Mouse (Mus musculus) CH12.LX (cell line): ENCODE results near the gene Il1rn. TPM values are rescaled to one million over a fixed set of nuclear protein-coding genes. Genes with fewer than 3 reads are reported as not detected.
A peak's percentile ranks its signal among the peaks of the same experiment; 100 is the strongest.

ENCODE experiments used
- DNase-seq: peaks from one replicate; pipeline ENCODE4 v3.0.0-alpha.2; 2013; ENCODE audit errors: extremely low read depth
- H3K27ac ChIP-seq: 2 replicates; pipeline ENCODE4 v1.5.1; 2012; ENCODE audit warnings: low read depth, mild to moderate bottlenecking, control low read depth, moderate library complexity; ENCODE audit not compliant: insufficient read depth
- H3K27me3 ChIP-seq: replicated peaks from 2 replicates; pipeline ENCODE3; 2012; ENCODE audit warnings: inconsistent platforms
- H3K36me3 ChIP-seq, 2 experiments: replicated peaks in 1 of 2; 2 replicates each; pipeline versions ENCODE3 to v1.6.1; 2012; ENCODE audit warnings: inconsistent platforms in 1 of 2, low read length in 1 of 2, mild to moderate bottlenecking in 1 of 2, mixed read lengths in 1 of 2, moderate library complexity in 1 of 2; ENCODE audit not compliant: control insufficient read depth in 1 of 2, insufficient read depth in 1 of 2
- H3K4me1 ChIP-seq, 2 experiments: 2 replicates each; pipeline ENCODE4 v1.6.1; 2012; ENCODE audit warnings: inconsistent platforms in 1 of 2, moderate library complexity in 1 of 2; ENCODE audit not compliant: insufficient read depth in 2 of 2, control insufficient read depth in 1 of 2
- H3K4me2 ChIP-seq: 2 replicates; pipeline ENCODE4 v1.6.1; 2012; ENCODE audit warnings: low read depth, mild to moderate bottlenecking, control low read depth; ENCODE audit not compliant: poor library complexity, insufficient read depth, severe bottlenecking
- H3K4me3 ChIP-seq, 3 experiments: fragments of 150-350 bp in 1 of 3; sonication (generic) in 1 of 3; replicated peaks in 1 of 3; 2 replicates each; pipeline versions ENCODE3 to v1.5.1; 2011 to 2012; ENCODE audit warnings: low read depth in 2 of 3, low read length in 2 of 3, mild to moderate bottlenecking in 2 of 3, moderate library complexity in 2 of 3, control low read depth in 1 of 3, improper control_type of control experiment in 1 of 3, inconsistent platforms in 1 of 3, mixed read lengths in 1 of 3; ENCODE audit not compliant: poor library complexity in 1 of 3
- H3K79me2 ChIP-seq: replicated peaks from 2 replicates; pipeline ENCODE4 v1.6.1; 2012; ENCODE audit warnings: mild to moderate bottlenecking, moderate library complexity; ENCODE audit not compliant: control insufficient read depth, poor library complexity, insufficient read depth, severe bottlenecking; ENCODE audit errors: extremely low read depth
- H3K9ac ChIP-seq: 2 replicates; pipeline ENCODE4 v1.6.1; 2012; ENCODE audit warnings: low read depth, mild to moderate bottlenecking, control low read depth, moderate library complexity; ENCODE audit not compliant: insufficient read depth
- H3K9me3 ChIP-seq: replicated peaks from 2 replicates; pipeline ENCODE3; 2012; ENCODE audit warnings: low read length, inconsistent platforms, mixed read lengths
- BHLHE40 ChIP-seq: IDR thresholded peaks from 2 replicates; pipeline ENCODE4 v1.6.1; 2011; ENCODE audit warnings: mild to moderate bottlenecking, low read depth, low read length, improper control_type of control experiment
- CHD1 ChIP-seq: IDR thresholded peaks from 2 replicates; pipeline ENCODE4 v1.6.1; 2012; ENCODE audit warnings: low read depth, low read length, improper control_type of control experiment, inconsistent platforms
- CHD2 ChIP-seq: IDR thresholded peaks from 2 replicates; pipeline ENCODE4 v1.6.1; 2011; ENCODE audit warnings: low read length, improper control_type of control experiment
- CTCF ChIP-seq, 2 experiments: IDR thresholded peaks in 1 of 2; conservative IDR thresholded peaks in 1 of 2; 2 replicates each; pipeline ENCODE4 v1.5.1; 2011 to 2012; ENCODE audit warnings: low read depth in 2 of 2, low read length in 2 of 2, improper control_type of control experiment in 1 of 2, inconsistent platforms in 1 of 2, mild to moderate bottlenecking in 1 of 2, moderate library complexity in 1 of 2
- EP300 ChIP-seq: IDR thresholded peaks from 2 replicates; pipeline ENCODE4 v1.6.1; 2011; ENCODE audit warnings: low read length, improper control_type of control experiment
- ETS1 ChIP-seq: conservative IDR thresholded peaks from 2 replicates; pipeline ENCODE4 v1.6.1; 2012; ENCODE audit warnings: low read depth, mild to moderate bottlenecking, inconsistent platforms, low read length, improper control_type of control experiment, moderate library complexity
- GABPA ChIP-seq: IDR thresholded peaks from 2 replicates; pipeline ENCODE4 v1.6.1; 2012; ENCODE audit warnings: low read depth, low read length, improper control_type of control experiment, inconsistent platforms; ENCODE audit not compliant: insufficient replicate concordance
- HCFC1 ChIP-seq: IDR thresholded peaks from 2 replicates; pipeline ENCODE4 v1.6.1; 2012; ENCODE audit warnings: low read depth, mild to moderate bottlenecking, inconsistent platforms, low read length, improper control_type of control experiment
- IRF4 ChIP-seq: IDR thresholded peaks from 2 replicates; pipeline ENCODE4 v1.6.1; 2014; ENCODE audit warnings: low read depth, mild to moderate bottlenecking, inconsistent platforms, low read length, improper control_type of control experiment
- JUN ChIP-seq: IDR thresholded peaks from 2 replicates; pipeline ENCODE4 v1.6.1; 2011; ENCODE audit warnings: low read depth, mild to moderate bottlenecking, low read length, improper control_type of control experiment, moderate library complexity; ENCODE audit not compliant: insufficient read depth
- JUND ChIP-seq: conservative IDR thresholded peaks from 2 replicates; pipeline ENCODE4 v1.6.1; 2011; ENCODE audit warnings: low read depth, low read length, improper control_type of control experiment
- KAT2A ChIP-seq: IDR thresholded peaks from 2 replicates; pipeline ENCODE4 v1.6.1; 2012; ENCODE audit warnings: low read length, improper control_type of control experiment, inconsistent platforms; ENCODE audit not compliant: insufficient replicate concordance
- MAZ ChIP-seq: IDR thresholded peaks from 2 replicates; pipeline ENCODE4 v1.6.1; 2012; ENCODE audit warnings: low read depth, mild to moderate bottlenecking, inconsistent platforms, low read length, improper control_type of control experiment, moderate library complexity
- MEF2A ChIP-seq: IDR thresholded peaks from 2 replicates; pipeline ENCODE4 v1.6.1; 2014; ENCODE audit warnings: low read depth, mild to moderate bottlenecking, inconsistent platforms, low read length, improper control_type of control experiment, borderline replicate concordance
- MXI1 ChIP-seq: IDR thresholded peaks from 2 replicates; pipeline ENCODE4 v1.6.1; 2011; ENCODE audit warnings: mild to moderate bottlenecking, low read depth, low read length, improper control_type of control experiment
- POLR2AphosphoS2 ChIP-seq: IDR thresholded peaks from 2 replicates; pipeline ENCODE4 v1.6.1; 2011; ENCODE audit warnings: low read depth, low read length, improper control_type of control experiment
- SMC3 ChIP-seq: IDR thresholded peaks from 2 replicates; pipeline ENCODE4 v1.6.1; 2011; ENCODE audit warnings: low read depth, low read length, improper control_type of control experiment
- TBP ChIP-seq: conservative IDR thresholded peaks from 2 replicates; pipeline ENCODE4 v1.6.1; 2011; ENCODE audit warnings: low read depth, low read length, improper control_type of control experiment
- UBTF ChIP-seq: IDR thresholded peaks from 2 replicates; pipeline ENCODE4 v1.6.1; 2012; ENCODE audit warnings: low read depth, mild to moderate bottlenecking, inconsistent platforms, low read length, improper control_type of control experiment, moderate library complexity
- USF1 ChIP-seq: IDR thresholded peaks from 2 replicates; pipeline ENCODE4 v1.6.1; 2014; ENCODE audit warnings: low read depth, mild to moderate bottlenecking, inconsistent platforms, low read length, improper control_type of control experiment
- USF2 ChIP-seq: conservative IDR thresholded peaks from 2 replicates; pipeline ENCODE4 v1.6.1; 2011; ENCODE audit warnings: low read depth, low read length, improper control_type of control experiment
- ZKSCAN1 ChIP-seq: IDR thresholded peaks from 2 replicates; pipeline ENCODE4 v1.6.1; 2012; ENCODE audit warnings: low read depth, inconsistent platforms, low read length, improper control_type of control experiment, borderline replicate concordance
- dilution Hi-C: fragments of 300-500 bp; cut with MboI; formaldehyde crosslinking; loops from 2 replicates; pipeline ENCODE4 v1.14.3; 2020; ENCODE audit warnings: low sequenced_read_pairs; ENCODE audit not compliant: extremely low pct_unique_long_range_greater_than_20kb, extremely low pct_ligation_motif_present
- in situ Hi-C: fragments of 300-500 bp; cut with MboI; formaldehyde crosslinking; loops from 3 replicates; pipeline ENCODE4 v1.14.3; 2019; ENCODE audit warnings: low sequenced_read_pairs, low pct_ligation_motif_present, low pct_unique_long_range_greater_than_20kb, mixed read lengths
- polyA plus RNA-seq: library from polyadenylated mRNA; unstranded; fragments of >175 nt; gene quantifications from 2 replicates; pipeline ENCODE4 v1.2.1, GENCODE M21; 2012; ENCODE audit warnings: low read depth; ENCODE audit not compliant: insufficient read length
- total RNA-seq, 2 experiments: library from RNA; depleted of rRNA; stranded (reverse); fragments of 300-350 nt in 1 of 2; fragments of >200 nt in 1 of 2; gene quantifications; 2 replicates each; pipeline ENCODE4 v1.2.3; 2012 to 2014

Il1rn gene
- total and polyA plus RNA-seq, 3 experiments = 0.37 to 0.98 (median 0.71) TPM

DNA sequence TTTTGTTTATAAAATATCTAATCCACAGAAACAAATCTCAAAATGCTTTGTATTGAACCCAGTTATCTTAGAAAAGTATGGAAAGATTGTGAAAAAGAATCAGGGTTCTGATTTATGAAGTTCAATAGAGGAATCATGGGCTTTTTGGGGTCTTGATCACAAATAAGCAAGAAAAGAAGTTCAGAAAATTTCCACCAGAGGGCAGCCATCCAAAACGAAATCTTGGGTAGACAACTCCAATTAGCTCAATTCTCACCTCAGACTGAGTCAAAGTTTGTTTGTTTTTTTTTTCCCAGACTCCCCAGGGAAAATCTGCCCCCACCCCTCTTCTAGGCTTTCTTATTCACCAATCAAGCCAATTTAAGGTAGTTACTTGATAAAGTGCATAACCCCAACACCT, 21.0 kb downstream of the Il1rn start (continued):
- no peak for TF ChIP-seq JUN

DNA sequence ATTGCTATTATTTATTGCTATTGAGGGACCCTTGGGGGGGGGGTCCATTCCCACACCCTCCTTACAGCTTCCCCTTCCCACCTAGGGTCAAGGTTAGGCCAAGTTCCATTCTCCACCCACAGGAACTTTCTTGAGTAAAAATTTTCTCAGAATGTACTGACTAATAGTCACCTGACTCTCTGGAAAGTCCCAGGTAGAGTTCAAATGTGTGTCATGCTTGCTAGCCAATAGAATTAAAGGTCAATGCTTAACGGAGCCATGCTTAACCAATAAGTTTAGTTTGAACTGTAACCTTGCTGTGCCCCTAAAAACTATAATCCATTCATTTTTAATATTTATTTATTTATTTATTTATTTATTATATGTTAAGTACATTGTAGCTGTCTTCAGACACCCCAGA, 22.7 kb downstream of the Il1rn start:
- no peak overlapping the region for H3K9ac ChIP-seq
- no peaks in the 10 kb centered on the region for H3K27me3 ChIP-seq
- H3K27ac ChIP-seq = no peak overlapping the region
- H3K36me3 ChIP-seq = no peaks in the 10 kb centered on the region
- no peak overlapping the region for H3K4me2 ChIP-seq
- TF ChIP-seq CTCF (conservative IDR thresholded peaks at IDR 0.05 in 1 of 2, IDR thresholded peaks at IDR 0.05 in 1 of 2; ENCODE audit: low read depth in 2 of 2, low read length in 2 of 2) = no peak
- TF ChIP-seq ETS1 = 0 out of 2 replicates have a peak, but pooled peaks have one; percentile 15
- peak; percentile 26 for TF ChIP-seq USF1
- TF ChIP-seq CHD2 = no peak
- TF ChIP-seq POLR2AphosphoS2 = no peak
- TF ChIP-seq MEF2A = no peak
- TF ChIP-seq CHD1 = no peak
- TF ChIP-seq KAT2A = no peak
- TF ChIP-seq BHLHE40 = peak; percentile 68
- no peak for TF ChIP-seq SMC3
- TF ChIP-seq USF2 = no peak
- TF ChIP-seq JUN = no peak
- no peak for TF ChIP-seq UBTF
- TF ChIP-seq ZKSCAN1 = no peak
- no peak for TF ChIP-seq EP300
- no peak for TF ChIP-seq MXI1
- TF ChIP-seq HCFC1 = no peak
- no peak for TF ChIP-seq IRF4
- no peak for TF ChIP-seq GABPA
- TF ChIP-seq MAZ = no peak
- no peak for TF ChIP-seq JUND
- TF ChIP-seq TBP = no peak
- H3K4me3 ChIP-seq = no peak overlapping the region
- in situ Hi-C loops = no loop called here
- H3K9me3 ChIP-seq = no peaks in the 10 kb centered on the region
- H3K4me1 ChIP-seq = peaks cover 0 to 20% of the 10 kb centered on the region in 2 experiments; a peak in 2 of 4 replicates
- dilution Hi-C loops = no loop called here
- no peaks in the 10 kb centered on the region for H3K79me2 ChIP-seq
- peak; percentile 39 for DNase-seq
